Mouse (Mus musculus) megakaryocyte, adult 5-6 weeks (primary cell): Measurements from ENCODE around the gene Stag2. TPM values are rescaled to one million over a fixed set of nuclear protein-coding genes. Genes with fewer than 3 reads are reported as not detected.

Source experiments
- ATAC-seq: 2 replicates; pipeline ENCODE4 v1.8.0; 2016; ENCODE audit warnings: mild to moderate bottlenecking, inconsistent platforms; ENCODE audit not compliant: poor library complexity, severe bottlenecking
- total RNA-seq, 2 experiments: library from RNA; stranded (forward) in 1 of 2; stranded (reverse) in 1 of 2; fragments of 153-499, 151-499 nt in 1 of 2; fragments of 221-1000, 200-1000 nt in 1 of 2; gene quantifications; 2 replicates each; pipeline versions ENCODE4 v1.2.3 to v1.2.4; 2015 to 2017

The Stag2 gene
- 124 and 154 TPM in 2 replicates for total RNA-seq (2015)
- 582 and 644 TPM in 2 replicates for total RNA-seq (2017)

GRCm38 (mm10) chrX:42148788-42149556, at the start of gene Stag2:
Gene Stag2 (plus strand): TSS chrX:42149317.
- peak; percentile 79 for ATAC-seq

- no peak for ATAC-seq
Observed at GRCm38 (mm10) chrX:42107137-42107536, 42.0 kb upstream of the Stag2 start.

- no peak for ATAC-seq
Observed at GRCm38 (mm10) chrX:42110585-42110984, 38.5 kb upstream of the Stag2 start.

GRCm38 (mm10) chrX:42119442-42120048, 29.6 kb upstream of the Stag2 start:
- ATAC-seq, result no peak

- ATAC-seq, result no peak
Observed at GRCm38 (mm10) chrX:42124963-42125697, 24.0 kb upstream of the Stag2 start.

- ATAC-seq, result no peak
Observed at GRCm38 (mm10) chrX:42139882-42140281, 9.2 kb upstream of the Stag2 start.

- peak; percentile 87 for ATAC-seq
Observed at GRCm38 (mm10) chrX:42142620-42143019, 6.5 kb upstream of the Stag2 start.

GRCm38 (mm10) chrX:42143991-42144390, 5.1 kb upstream of the Stag2 start:
- no peak for ATAC-seq

- 0 out of 2 replicates have a peak, but pooled peaks have one; percentile 17 for ATAC-seq
Observed at GRCm38 (mm10) chrX:42148016-42148451, 1.1 kb upstream of the Stag2 start.

GRCm38 (mm10) chrX:42149557-42150345, 634 bp downstream of the Stag2 start:
- peak; percentile 9; the same call in 1 of the 2 replicates for ATAC-seq

GRCm38 (mm10) chrX:42150346-42151023, 1.4 kb downstream of the Stag2 start:
- peak; percentile 57 for ATAC-seq

GRCm38 (mm10) chrX:42151024-42151754, 2.1 kb downstream of the Stag2 start:
- no peak for ATAC-seq

GRCm38 (mm10) chrX:42151903-42152369, 2.8 kb downstream of the Stag2 start:
- ATAC-seq, result peak; percentile 50

- ATAC-seq, result no peak
Observed at GRCm38 (mm10) chrX:42153056-42153455, 3.9 kb downstream of the Stag2 start.

GRCm38 (mm10) chrX:42165455-42165854, 16.3 kb downstream of the Stag2 start:
- ATAC-seq, result peak; percentile 60

GRCm38 (mm10) chrX:42170811-42171210, 21.7 kb downstream of the Stag2 start:
- peak; percentile 82 for ATAC-seq

- no peak for ATAC-seq
Observed at GRCm38 (mm10) chrX:42187590-42187989, 38.5 kb downstream of the Stag2 start.

- ATAC-seq, result no peak
Observed at GRCm38 (mm10) chrX:42188825-42189426, 39.8 kb downstream of the Stag2 start.

- no peak for ATAC-seq
Observed at GRCm38 (mm10) chrX:42194608-42195007, 45.5 kb downstream of the Stag2 start.
